Mouse (Mus musculus): ENCODE measurements around the gene Rap2b. TPM values are rescaled to one million over a fixed set of nuclear protein-coding genes. Genes with fewer than 3 reads are reported as not detected.
A peak's percentile ranks its signal among the peaks of the same experiment; 100 is the strongest.

Rap2b gene
- polyA plus RNA-seq, 1 experiment from 2014 or later = 11.0 TPM

GRCm38 (mm10) chr3:61358756-61359293 is 2.6 kb upstream of the Rap2b start:
- H3K27me3 ChIP-seq (replicated peaks) = no peaks in the 10 kb centered on the region
- H3K9ac ChIP-seq = no peak overlapping the region
- no peaks in the 10 kb centered on the region for H3K36me3 ChIP-seq (replicated peaks)
- no peak overlapping the region for H3K27ac ChIP-seq
- WGBS = 57% methylated on average over 7 of the region's 7 CpGs
- H3K4me2 ChIP-seq = no peak overlapping the region
- ATAC-seq (replicated peaks) = no peak
- H3K4me3 ChIP-seq = no peak overlapping the region
- H3K9me3 ChIP-seq = no peaks in the 10 kb centered on the region
- peaks cover 4% of the 10 kb centered on the region; the same call in 1 of the 2 replicates for H3K4me1 ChIP-seq

GRCm38 (mm10) chr3:61362821-61363160 is 1.4 kb downstream of the Rap2b start:
- H3K9me3 ChIP-seq = no peaks in the 10 kb centered on the region
- H3K4me2 ChIP-seq = peak overlapping the region; percentile 93
- ATAC-seq (replicated peaks) = no peak
- no peaks in the 10 kb centered on the region for H3K27me3 ChIP-seq (replicated peaks)
- no peaks in the 10 kb centered on the region for H3K36me3 ChIP-seq (replicated peaks)
- WGBS = 7% methylated on average over 9 of the region's 9 CpGs
- peaks cover 21% of the 10 kb centered on the region for H3K4me1 ChIP-seq
- H3K4me3 ChIP-seq = peak overlapping the region; percentile 89
- H3K27ac ChIP-seq = peak overlapping the region; percentile 91
- peak overlapping the region; percentile 47 for H3K9ac ChIP-seq

DNA sequence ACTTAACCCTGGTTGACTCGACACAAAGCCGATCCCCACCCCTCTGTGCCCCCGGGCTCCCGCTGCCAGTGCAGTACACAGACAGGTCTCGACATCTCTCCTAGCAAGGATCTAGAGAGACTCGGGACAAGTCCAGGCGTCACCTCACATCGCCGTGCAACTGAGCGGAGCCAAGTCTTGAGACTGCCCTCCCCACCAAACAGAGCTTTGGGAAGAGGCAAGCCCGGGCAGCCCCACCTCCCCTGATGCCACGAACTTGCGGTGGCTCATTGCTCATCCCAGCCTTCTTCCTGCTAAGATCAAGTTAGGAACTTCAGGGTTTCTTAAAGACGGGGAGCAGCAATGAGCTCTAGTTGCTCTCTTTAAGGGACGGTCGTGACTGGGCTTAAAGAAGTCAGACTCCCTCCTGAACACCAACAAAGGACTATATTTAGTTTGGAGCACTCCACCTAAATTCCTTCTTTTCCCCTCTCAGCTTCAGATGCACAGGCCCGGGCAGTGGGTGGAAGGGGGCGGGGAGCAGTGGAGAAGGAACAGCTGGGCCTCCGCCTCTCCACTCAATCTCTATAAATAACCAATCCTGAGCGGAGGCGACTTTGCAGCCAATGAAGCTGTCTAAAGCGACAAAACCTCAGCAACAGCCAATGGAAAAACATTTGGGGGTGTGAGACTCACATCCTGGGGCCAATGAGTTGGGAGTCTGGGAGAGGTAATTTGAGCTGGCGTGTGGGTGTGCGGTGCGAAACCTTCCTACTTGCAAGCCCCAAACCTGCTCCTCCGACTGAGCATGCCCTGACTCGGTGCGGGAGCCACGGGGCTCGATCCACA is 1.9 kb downstream of the Rap2b start:
- ATAC-seq (replicated peaks) = peak; percentile 95
- Histone ChIP-seq H3K9me3 (no peaks in the 10 kb centered on the region), H3K27me3 (replicated peaks) (no peaks in the 10 kb centered on the region), H3K4me2 (peak overlapping the region; percentile 93), H3K4me3 (peak overlapping the region; percentile 89), H3K4me1 (peaks cover 27% of the 10 kb centered on the region), H3K9ac (peak overlapping the region; percentile 47), H3K27ac (peak overlapping the region; percentile 91), H3K36me3 (replicated peaks) (no peaks in the 10 kb centered on the region)
- under 1% methylated on average over 30 of the region's 30 CpGs for WGBS

GRCm38 (mm10) chr3:61363989-61364660 is 2.7 kb downstream of the Rap2b start:
- peak; percentile 96 for ATAC-seq (replicated peaks)
- peak overlapping the region; percentile 93 for H3K4me2 ChIP-seq
- under 1% methylated on average over 51 of the region's 51 CpGs for WGBS
- H3K27me3 ChIP-seq (replicated peaks) = no peaks in the 10 kb centered on the region
- peaks cover 34% of the 10 kb centered on the region for H3K4me1 ChIP-seq
- H3K27ac ChIP-seq = peak overlapping the region; percentile 91
- H3K36me3 ChIP-seq (replicated peaks) = no peaks in the 10 kb centered on the region
- H3K4me3 ChIP-seq = peak overlapping the region; percentile 89
- H3K9me3 ChIP-seq = no peaks in the 10 kb centered on the region
- H3K9ac ChIP-seq = peak overlapping the region; percentile 89

DNA sequence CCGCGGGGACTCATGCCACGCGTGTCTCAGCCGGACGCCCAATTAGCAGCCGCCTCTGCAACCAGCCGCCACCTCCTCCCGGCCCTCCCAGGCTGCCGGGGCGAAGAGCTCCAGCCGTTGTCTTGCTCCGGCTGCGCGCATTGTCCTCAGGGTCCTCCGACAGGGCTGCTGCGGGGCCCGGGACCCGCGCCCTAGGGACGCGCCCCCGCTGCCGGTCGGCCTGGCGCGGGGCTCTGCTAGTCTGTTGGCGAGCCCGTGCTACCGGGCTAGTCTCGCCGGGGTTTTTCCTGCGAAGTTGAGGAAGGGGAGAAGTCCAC is 3.2 kb downstream of the Rap2b start:
- Histone ChIP-seq H3K9ac (peak overlapping the region; percentile 89), H3K4me2 (peak overlapping the region; percentile 93), H3K27ac (peak overlapping the region; percentile 91), H3K27me3 (replicated peaks) (no peaks in the 10 kb centered on the region), H3K4me1 (peaks cover 35% of the 10 kb centered on the region), H3K36me3 (replicated peaks) (no peaks in the 10 kb centered on the region), H3K4me3 (peak overlapping the region; percentile 89), H3K9me3 (no peaks in the 10 kb centered on the region)
- ATAC-seq (replicated peaks) = peak; percentile 54
- under 1% methylated on average over 33 of the region's 33 CpGs for WGBS

- Histone ChIP-seq H3K4me1 (peaks cover 35% of the 10 kb centered on the region), H3K9ac (peak overlapping the region; percentile 89), H3K4me3 (peak overlapping the region; percentile 89), H3K36me3 (replicated peaks) (no peaks in the 10 kb centered on the region), H3K4me2 (peak overlapping the region; percentile 93), H3K27ac (peak overlapping the region; percentile 91), H3K9me3 (no peaks in the 10 kb centered on the region), H3K27me3 (replicated peaks) (no peaks in the 10 kb centered on the region)
- ATAC-seq (replicated peaks) = peak; percentile 19
- under 1% methylated on average over 68 of the region's 68 CpGs for WGBS
Observed at GRCm38 (mm10) chr3:61364978-61365778, 3.7 kb downstream of the Rap2b start.

GRCm38 (mm10) chr3:61365779-61366373 is 4.4 kb downstream of the Rap2b start, which contains the start of gene B430305J03Rik:
Gene B430305J03Rik (minus strand): TSS chr3:61365951.
- peaks cover 35% of the 10 kb centered on the region for H3K4me1 ChIP-seq
- H3K27me3 ChIP-seq (replicated peaks) = no peaks in the 10 kb centered on the region
- ATAC-seq (replicated peaks) = no peak
- 2% methylated on average over 10 of the region's 10 CpGs for WGBS
- peak within 1 kb of the TSS; percentile 89 for H3K4me3 ChIP-seq
- no peaks in the 10 kb centered on the region for H3K9me3 ChIP-seq
- peak within 1 kb of the TSS; percentile 93 for H3K4me2 ChIP-seq
- H3K9ac ChIP-seq = peak within 1 kb of the TSS; percentile 89
- H3K36me3 ChIP-seq (replicated peaks) = no peaks in the 10 kb centered on the region
- H3K27ac ChIP-seq = peak within 1 kb of the TSS; percentile 91

- H3K27ac ChIP-seq = no peak overlapping the region
- H3K9me3 ChIP-seq = no peaks in the 10 kb centered on the region
- 92% methylated on average over 1 of the region's 1 CpGs for whole genome bisulfite sequencing
- ATAC-seq (replicated peaks) = no peak
- H3K36me3 ChIP-seq (replicated peaks) = no peaks in the 10 kb centered on the region
- peak overlapping the region; percentile 93 for H3K4me2 ChIP-seq
- H3K4me1 ChIP-seq = peaks cover 31% of the 10 kb centered on the region
- H3K4me3 ChIP-seq = no peak overlapping the region
- no peak overlapping the region for H3K9ac ChIP-seq
- H3K27me3 ChIP-seq (replicated peaks) = no peaks in the 10 kb centered on the region
Observed at GRCm38 (mm10) chr3:61368446-61368845, 7.0 kb downstream of the Rap2b start.

- no peak for ATAC-seq (replicated peaks)
- no peaks in the 10 kb centered on the region for H3K4me1 ChIP-seq
- no peak overlapping the region for H3K27ac ChIP-seq
- H3K9me3 ChIP-seq = no peaks in the 10 kb centered on the region
- no peaks in the 10 kb centered on the region for H3K36me3 ChIP-seq (replicated peaks)
- H3K9ac ChIP-seq = no peak overlapping the region
- H3K4me2 ChIP-seq = no peak overlapping the region
- no peak overlapping the region for H3K4me3 ChIP-seq
- no peaks in the 10 kb centered on the region for H3K27me3 ChIP-seq (replicated peaks)
- 95% methylated on average over 8 of the region's 8 CpGs for WGBS
Observed at GRCm38 (mm10) chr3:61376001-61376400, 14.6 kb downstream of the Rap2b start.

- no peak overlapping the region for H3K4me2 ChIP-seq
- H3K9ac ChIP-seq = no peak overlapping the region
- 77% methylated on average over 4 of the region's 4 CpGs for WGBS
- H3K4me3 ChIP-seq = no peak overlapping the region
- H3K9me3 ChIP-seq = no peaks in the 10 kb centered on the region
- no peak overlapping the region for H3K27ac ChIP-seq
- H3K36me3 ChIP-seq (replicated peaks) = no peaks in the 10 kb centered on the region
- ATAC-seq (replicated peaks) = no peak
- no peaks in the 10 kb centered on the region for H3K4me1 ChIP-seq
- no peaks in the 10 kb centered on the region for H3K27me3 ChIP-seq (replicated peaks)
Observed at GRCm38 (mm10) chr3:61386368-61386767, 24.9 kb downstream of the Rap2b start.

DNA sequence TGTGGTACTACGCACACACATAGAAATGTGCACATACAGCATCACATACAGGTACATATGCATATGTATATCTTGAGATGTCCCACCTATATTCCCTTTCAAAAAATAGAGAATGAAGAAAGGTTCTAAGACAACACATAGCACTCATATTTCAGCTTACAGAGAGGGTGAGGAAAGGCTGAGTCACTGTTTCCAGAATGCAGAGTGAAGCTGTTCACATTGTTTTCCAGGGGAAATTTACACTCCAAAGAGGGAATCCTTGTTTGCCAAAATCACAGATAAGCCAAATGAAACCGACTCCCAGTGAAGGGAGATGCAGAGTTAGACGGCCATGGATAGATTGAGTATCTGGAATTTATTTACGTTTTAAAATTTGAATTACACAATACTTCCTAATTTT is 30.1 kb downstream of the Rap2b start:
- Histone ChIP-seq H3K4me2 (no peak overlapping the region), H3K4me1 (peaks cover 5% of the 10 kb centered on the region), H3K27ac (no peak overlapping the region), H3K36me3 (replicated peaks) (no peaks in the 10 kb centered on the region), H3K27me3 (replicated peaks) (no peaks in the 10 kb centered on the region), H3K4me3 (no peak overlapping the region), H3K9ac (no peak overlapping the region), H3K9me3 (no peaks in the 10 kb centered on the region)
- 83% methylated on average over 4 of the region's 4 CpGs for whole genome bisulfite sequencing
- no peak for ATAC-seq (replicated peaks)

DNA sequence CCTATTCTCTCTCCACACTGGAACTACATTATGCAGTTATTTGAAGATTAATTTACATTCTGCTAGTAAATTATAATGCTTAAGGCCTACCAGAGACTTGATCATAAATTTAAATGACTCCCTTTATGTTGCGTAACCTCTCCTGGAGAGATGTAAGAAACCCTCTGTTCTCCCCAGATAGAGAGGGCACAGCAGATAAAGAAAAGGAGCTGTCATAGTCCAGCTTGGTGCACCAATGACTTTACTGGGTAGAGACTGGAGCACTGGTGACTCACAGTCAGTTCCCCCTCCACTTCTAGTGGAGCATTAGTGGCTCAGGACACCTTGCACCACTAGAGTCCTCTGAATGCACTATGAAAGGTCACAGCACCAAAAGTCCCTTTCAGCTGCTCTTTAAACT is 31.4 kb downstream of the Rap2b start:
- Histone ChIP-seq H3K9ac (no peak overlapping the region), H3K27ac (no peak overlapping the region), H3K4me3 (no peak overlapping the region), H3K4me2 (no peak overlapping the region), H3K36me3 (replicated peaks) (no peaks in the 10 kb centered on the region), H3K4me1 (peaks cover 7% of the 10 kb centered on the region), H3K27me3 (replicated peaks) (no peaks in the 10 kb centered on the region), H3K9me3 (no peaks in the 10 kb centered on the region)
- no peak for ATAC-seq (replicated peaks)
- 55% methylated on average over 1 of the region's 1 CpGs for WGBS

Measured in midbrain, embryonic 15.5 days (tissue).